ENCODE assay signal across 8 mouse cellular contexts in genomic region chr9:106476002-106476923, GRCm38 (mm10). TPM values are rescaled to one million over a fixed set of nuclear protein-coding genes. Genes with fewer than 3 reads are reported as not detected.
A peak's percentile ranks its signal among the peaks of the same experiment; 100 is the strongest.
DNase-seq lines count a peak whose midpoint lies in the region; ATAC-seq and TF ChIP-seq lines count a peak whose summit lies in the region.

No protein-coding gene starts in this region.

- H3K4me2 ChIP-seq in forebrain, postnatal 0 days (ENCODE audit: low read depth), result peak overlapping the region; percentile 15
- H3K4me2 ChIP-seq in midbrain, embryonic 12.5 days (replicated peaks), result peak overlapping the region; percentile 27

- intact Hi-C loops in heart, postnatal 36 days (cut with DNase I), result loop anchor here (1.0 to 5.0 kb wide), 6 partner anchors 28 to 319 kb away; partner anchors contain the start of gene Glyctk

- no peak overlapping the region for H3K27ac ChIP-seq in forebrain, postnatal 0 days (ENCODE audit: low read depth, low read length)
- H3K27ac ChIP-seq in limb, embryonic 10.5 days, result peak overlapping the region; percentile 69
- 0 out of 2 replicates have a peak overlapping the region, but pooled peaks have one; percentile 15 for H3K27ac ChIP-seq in midbrain, embryonic 12.5 days (replicated peaks)

- 31% methylated on average over 16 of the region's 16 CpGs for WGBS in forebrain, postnatal 0 days
- 41% methylated on average over 16 of the region's 16 CpGs for WGBS in limb, embryonic 10.5 days
- WGBS in midbrain, embryonic 12.5 days, result 38% methylated on average over 16 of the region's 16 CpGs

- H3K4me3 ChIP-seq in forebrain, postnatal 0 days (ENCODE audit: low read depth, low read length), result no peak overlapping the region
- H3K4me3 ChIP-seq in limb, embryonic 10.5 days, result peak overlapping the region; percentile 71
- H3K4me3 ChIP-seq in midbrain, embryonic 12.5 days, result peak overlapping the region; percentile 78; the same call in 1 of the 2 replicates

- no peak for TF ChIP-seq CTCF in forebrain, postnatal 0 days (IDR thresholded peaks at IDR 0.05; ENCODE audit: low read depth)

- no peaks in the 10 kb centered on the region for H3K27me3 ChIP-seq in forebrain, postnatal 0 days (ENCODE audit: insufficient read depth, low read length)
- 0 out of 2 replicates have a peak, but pooled peaks cover 5% of the 10 kb centered on the region for H3K27me3 ChIP-seq in limb, embryonic 10.5 days (ENCODE audit: low read depth, poor library complexity, severe bottlenecking)
- peaks cover 14% of the 10 kb centered on the region; the same call in 1 of the 2 replicates for H3K27me3 ChIP-seq in midbrain, embryonic 12.5 days

- H3K9ac ChIP-seq in forebrain, postnatal 0 days, result no peak overlapping the region
- peak overlapping the region; percentile 11; the same call in 1 of the 2 replicates for H3K9ac ChIP-seq in midbrain, embryonic 12.5 days (replicated peaks)

- peak; percentile 83 to 94 for DNase-seq in adrenal gland, adult (ENCODE audit: inconsistent age in 2 of 2, low spot score in 1 of 2)
- no peak for DNase-seq in adrenal gland, postnatal 4 days (ENCODE audit: low spot score in 2 of 2)
- peak; percentile 69 for DNase-seq in ZHBTc4 (ENCODE audit: low read depth, low spot score)
- DNase-seq in forebrain, postnatal 0 days, result peak; percentile 38
- DNase-seq in heart, postnatal 36 days, result peak; percentile 69 to 80
- DNase-seq in limb, embryonic 10.5 days (ENCODE audit: low spot score), result no peak
- peak; percentile 60 for DNase-seq in testis, postnatal 10 days (ENCODE audit: low spot score)

- ATAC-seq in forebrain, postnatal 0 days, result peak; percentile 8
- no peak for ATAC-seq in midbrain, embryonic 12.5 days (ENCODE audit: low FRiP score, low read depth)

- H3K9me3 ChIP-seq in forebrain, postnatal 0 days (ENCODE audit: low read length), result no peaks in the 10 kb centered on the region
- no peaks in the 10 kb centered on the region for H3K9me3 ChIP-seq in limb, embryonic 10.5 days (replicated peaks)
- H3K9me3 ChIP-seq in midbrain, embryonic 12.5 days, result no peaks in the 10 kb centered on the region

- peaks cover 5% of the 10 kb centered on the region; the same call in 1 of the 2 replicates for H3K4me1 ChIP-seq in forebrain, postnatal 0 days (ENCODE audit: insufficient read depth)
- peaks cover 57% of the 10 kb centered on the region for H3K4me1 ChIP-seq in limb, embryonic 10.5 days
- peaks cover 38% of the 10 kb centered on the region for H3K4me1 ChIP-seq in midbrain, embryonic 12.5 days

- H3K36me3 ChIP-seq in forebrain, postnatal 0 days (ENCODE audit: insufficient read depth), result peaks cover 8% of the 10 kb centered on the region
- peaks cover 23% of the 10 kb centered on the region for H3K36me3 ChIP-seq in limb, embryonic 10.5 days
- H3K36me3 ChIP-seq in midbrain, embryonic 12.5 days, result peaks cover 7% of the 10 kb centered on the region

RNA-seq across cellular contexts. Expression of gene Parp3, which starts 0.5 kb away (rescaled TPM):
- 10 to 100 TPM; 15.8 to 18.1 TPM for total RNA-seq in adrenal gland, postnatal 4 days (2021)
- total RNA-seq in forebrain, postnatal 0 days (2014; rRNA removed), result 2.2 and 6.2 TPM in 2 replicates
- polyA plus RNA-seq in forebrain, postnatal 0 days (2015; fragmentation: Nextera tagmentation; extraction: Ambion mirVana), result 1.4 and 1.7 TPM in 2 replicates
- 10 to 100 TPM; 27.2 to 33.7 TPM for total RNA-seq in heart, postnatal 36 days (2021)
- polyA plus RNA-seq in limb, embryonic 10.5 days (2016; fragmentation: Nextera tagmentation; extraction: Ambion mirVana), result 1.9 and 2.3 TPM in 2 replicates
- 1.0 and 1.8 TPM in 2 replicates for polyA plus RNA-seq in midbrain, embryonic 12.5 days (2016; fragmentation: Nextera tagmentation; extraction: Ambion mirVana)

RNA-seq across cellular contexts. Expression of gene Rrp9, which starts 0.5 kb away (rescaled TPM):
- total RNA-seq in adrenal gland, postnatal 4 days (2021), result 10 to 100 TPM; 33.4 to 40.7 TPM
- total RNA-seq in forebrain, postnatal 0 days (2014; rRNA removed), result 45.6 and 52.9 TPM in 2 replicates
- 46.5 and 47.3 TPM in 2 replicates for polyA plus RNA-seq in forebrain, postnatal 0 days (2015; fragmentation: Nextera tagmentation; extraction: Ambion mirVana)
- total RNA-seq in heart, postnatal 36 days (2021), result 10 to 100 TPM; 24.9 to 27.7 TPM
- polyA plus RNA-seq in limb, embryonic 10.5 days (2016; fragmentation: Nextera tagmentation; extraction: Ambion mirVana), result 81.6 and 110 TPM in 2 replicates
- polyA plus RNA-seq in midbrain, embryonic 12.5 days (2016; fragmentation: Nextera tagmentation; extraction: Ambion mirVana), result 47.1 and 51.4 TPM in 2 replicates

RNA-seq across cellular contexts. Expression of gene Gpr62, which starts 10.5 kb away (rescaled TPM):
- under 1 TPM; 0.40 to 0.67 TPM for total RNA-seq in adrenal gland, postnatal 4 days (2021)
- total RNA-seq in forebrain, postnatal 0 days (2014; rRNA removed), result 1.5 and 1.8 TPM in 2 replicates
- 2.3 and 3.0 TPM in 2 replicates for polyA plus RNA-seq in forebrain, postnatal 0 days (2015; fragmentation: Nextera tagmentation; extraction: Ambion mirVana)
- not detected for total RNA-seq in heart, postnatal 36 days (2021)
- 0.16 and 0.59 TPM in 2 replicates for polyA plus RNA-seq in limb, embryonic 10.5 days (2016; fragmentation: Nextera tagmentation; extraction: Ambion mirVana)
- polyA plus RNA-seq in midbrain, embryonic 12.5 days (2016; fragmentation: Nextera tagmentation; extraction: Ambion mirVana), result 0.71 and 0.79 TPM in 2 replicates

RNA-seq across cellular contexts. Expression of gene Pcbp4, which starts 23.2 kb away (rescaled TPM):
- total RNA-seq in adrenal gland, postnatal 4 days (2021), result 10 to 100 TPM; 59.5 to 63.8 TPM
- total RNA-seq in forebrain, postnatal 0 days (2014; rRNA removed), result 454 and 602 TPM in 2 replicates
- 251 and 273 TPM in 2 replicates for polyA plus RNA-seq in forebrain, postnatal 0 days (2015; fragmentation: Nextera tagmentation; extraction: Ambion mirVana)
- total RNA-seq in heart, postnatal 36 days (2021), result 10 to 100 TPM; 72.8 to 73.4 TPM
- 275 and 316 TPM in 2 replicates for polyA plus RNA-seq in limb, embryonic 10.5 days (2016; fragmentation: Nextera tagmentation; extraction: Ambion mirVana)
- polyA plus RNA-seq in midbrain, embryonic 12.5 days (2016; fragmentation: Nextera tagmentation; extraction: Ambion mirVana), result 343 and 348 TPM in 2 replicates

RNA-seq across cellular contexts. Expression of gene Iqcf1, which starts 23.5 kb away (rescaled TPM):
- total RNA-seq in adrenal gland, postnatal 4 days (2021), result not detected
- not detected in 2 replicates for total RNA-seq in forebrain, postnatal 0 days (2014; rRNA removed)
- polyA plus RNA-seq in forebrain, postnatal 0 days (2015; fragmentation: Nextera tagmentation; extraction: Ambion mirVana), result not detected in 2 replicates
- not detected for total RNA-seq in heart, postnatal 36 days (2021)
- not detected in 2 replicates for polyA plus RNA-seq in limb, embryonic 10.5 days (2016; fragmentation: Nextera tagmentation; extraction: Ambion mirVana)
- not detected in 2 replicates for polyA plus RNA-seq in midbrain, embryonic 12.5 days (2016; fragmentation: Nextera tagmentation; extraction: Ambion mirVana)

Comparison
In these comparisons a context has a peak if more than half of its experiments do, and no peak if none do; other contexts are left out.
1. DNase-seq: peak in adrenal gland, adult (2 of 2), ZHBTc4 (single experiment), forebrain, postnatal 0 days (single experiment), heart, postnatal 36 days (2 of 2) and testis, postnatal 10 days (single experiment); none in adrenal gland, postnatal 4 days (0 of 2) and limb, embryonic 10.5 days (single experiment).